Mouse (Mus musculus) MEL (cell line): ENCODE results near the gene C1s1. TPM values are rescaled to one million over a fixed set of nuclear protein-coding genes. Genes with fewer than 3 reads are reported as not detected.

Experiments used
- DNase-seq: peaks from one replicate; pipeline ENCODE4 v3.0.0; 2011; ENCODE audit warnings: low read depth, low spot score
- H3K27ac ChIP-seq: 2 replicates; pipeline ENCODE4 v1.5.1; 2012; ENCODE audit warnings: low read depth, mild to moderate bottlenecking, control low read depth, low read length, moderate library complexity; ENCODE audit not compliant: control insufficient read depth
- H3K27me3 ChIP-seq, 2 experiments: fragments of 150-350 bp in 1 of 2; sonication (generic) in 1 of 2; 2 replicates each; pipeline ENCODE4 v1.6.1; 2012; ENCODE audit warnings: low read length in 2 of 2, mild to moderate bottlenecking in 2 of 2, improper control_type of control experiment in 1 of 2, moderate library complexity in 1 of 2; ENCODE audit not compliant: insufficient read depth in 2 of 2, control insufficient read depth in 1 of 2
- H3K36me3 ChIP-seq, 2 experiments: 2 replicates each; pipeline ENCODE4 v1.6.1; 2012 to 2014; ENCODE audit warnings: low read length in 2 of 2, improper control_type of control experiment in 1 of 2, inconsistent platforms in 1 of 2, mild to moderate bottlenecking in 1 of 2; ENCODE audit not compliant: insufficient read depth in 2 of 2, control insufficient read depth in 1 of 2
- H3K4me1 ChIP-seq, 2 experiments: fragments of 150-350 bp in 1 of 2; sonication (generic) in 1 of 2; 2 replicates each; pipeline ENCODE4 v1.6.1; 2012; ENCODE audit warnings: low read length in 2 of 2, improper control_type of control experiment in 1 of 2, mild to moderate bottlenecking in 1 of 2; ENCODE audit not compliant: insufficient read depth in 2 of 2, control insufficient read depth in 1 of 2
- H3K4me3 ChIP-seq, 2 experiments: fragments of 150-350 bp in 1 of 2; sonication (generic) in 1 of 2; 2 replicates each; pipeline ENCODE4 v1.5.1; 2012; ENCODE audit warnings: low read depth in 2 of 2, low read length in 2 of 2, mild to moderate bottlenecking in 2 of 2, moderate library complexity in 2 of 2, control low read depth in 1 of 2, improper control_type of control experiment in 1 of 2; ENCODE audit not compliant: control insufficient read depth in 1 of 2, insufficient read depth in 1 of 2
- H3K79me2 ChIP-seq: 2 replicates; pipeline ENCODE4 v1.6.1; 2012; ENCODE audit warnings: mild to moderate bottlenecking, low read length, moderate library complexity; ENCODE audit not compliant: control insufficient read depth, poor library complexity, insufficient read depth
- H3K9ac ChIP-seq: 2 replicates; pipeline ENCODE4 v1.6.1; 2012; ENCODE audit warnings: low read depth, mild to moderate bottlenecking, control low read depth, low read length, moderate library complexity; ENCODE audit not compliant: control insufficient read depth, poor library complexity, severe bottlenecking
- H3K9me3 ChIP-seq: fragments of 150-350 bp; sonication (generic); replicated peaks from 2 replicates; pipeline ENCODE4 v1.6.1; 2012; ENCODE audit warnings: mild to moderate bottlenecking, low read length, improper control_type of control experiment, moderate library complexity; ENCODE audit not compliant: insufficient read depth
- CHD1 ChIP-seq: IDR thresholded peaks from 2 replicates; pipeline ENCODE4 v1.6.1; 2012; ENCODE audit warnings: low read depth, mild to moderate bottlenecking, inconsistent platforms, low read length, improper control_type of control experiment
- CHD2 ChIP-seq: IDR thresholded peaks from 2 replicates; pipeline ENCODE4 v1.6.1; 2011; ENCODE audit warnings: low read length, improper control_type of control experiment
- CTCF ChIP-seq, 3 experiments: IDR thresholded peaks in 2 of 3; conservative IDR thresholded peaks in 1 of 3; 2 replicates each; pipeline ENCODE4 v1.5.1; 2011 to 2012; ENCODE audit warnings: low read length in 3 of 3, low read depth in 2 of 3, mild to moderate bottlenecking in 2 of 3, improper control_type of control experiment in 1 of 3, inconsistent platforms in 1 of 3, mixed read lengths in 1 of 3, moderate library complexity in 1 of 3; ENCODE audit not compliant: control insufficient read depth in 1 of 3, insufficient read depth in 1 of 3, poor library complexity in 1 of 3, severe bottlenecking in 1 of 3
- E2F4 ChIP-seq: IDR thresholded peaks from 2 replicates; pipeline ENCODE4 v1.6.1; 2011; ENCODE audit warnings: low read depth, low read length, improper control_type of control experiment, borderline replicate concordance
- ELF1 ChIP-seq: IDR thresholded peaks from 2 replicates; pipeline ENCODE4 v1.6.1; 2014; ENCODE audit warnings: low read depth, mild to moderate bottlenecking, inconsistent platforms, low read length, improper control_type of control experiment, moderate library complexity
- GATA1 ChIP-seq: IDR thresholded peaks from 2 replicates; pipeline ENCODE4 v1.6.1; 2011; ENCODE audit warnings: low read depth, low read length, improper control_type of control experiment
- HCFC1 ChIP-seq: IDR thresholded peaks from 2 replicates; pipeline ENCODE4 v1.6.1; 2012; ENCODE audit warnings: low read depth, mild to moderate bottlenecking, inconsistent platforms, low read length, improper control_type of control experiment, moderate library complexity
- JUND ChIP-seq: IDR thresholded peaks from 2 replicates; pipeline ENCODE4 v1.6.1; 2011; ENCODE audit warnings: low read depth, mild to moderate bottlenecking, improper control_type of control experiment, low read length
- KAT2A ChIP-seq: conservative IDR thresholded peaks from 2 replicates; pipeline ENCODE4 v1.6.1; 2012; ENCODE audit warnings: low read depth, low read length, improper control_type of control experiment, inconsistent platforms
- MAFK ChIP-seq: IDR thresholded peaks from 2 replicates; pipeline ENCODE4 v1.6.1; 2011; ENCODE audit warnings: low read depth, mild to moderate bottlenecking, low read length, improper control_type of control experiment, borderline replicate concordance
- MAX ChIP-seq: IDR thresholded peaks from 2 replicates; pipeline ENCODE4 v1.6.1; 2011; ENCODE audit warnings: low read length, improper control_type of control experiment
- MAZ ChIP-seq: IDR thresholded peaks from 2 replicates; pipeline ENCODE4 v1.6.1; 2012; ENCODE audit warnings: low read depth, mild to moderate bottlenecking, inconsistent platforms, low read length, improper control_type of control experiment
- MEF2A ChIP-seq: IDR thresholded peaks from 2 replicates; pipeline ENCODE4 v1.6.1; 2014; ENCODE audit warnings: low read depth, mild to moderate bottlenecking, inconsistent platforms, low read length, improper control_type of control experiment; ENCODE audit not compliant: poor library complexity, insufficient replicate concordance, severe bottlenecking; ENCODE audit errors: extremely low read depth
- MXI1 ChIP-seq: IDR thresholded peaks from 2 replicates; pipeline ENCODE4 v1.6.1; 2011; ENCODE audit warnings: mild to moderate bottlenecking, low read depth, low read length, improper control_type of control experiment
- MYB ChIP-seq: IDR thresholded peaks from 2 replicates; pipeline ENCODE4 v1.6.1; 2011; ENCODE audit warnings: mild to moderate bottlenecking, low read depth, low read length, improper control_type of control experiment
- MYC ChIP-seq: IDR thresholded peaks from 2 replicates; pipeline ENCODE4 v1.6.1; 2011; ENCODE audit warnings: low read depth, mild to moderate bottlenecking, low read length, improper control_type of control experiment, moderate library complexity
- NELFE ChIP-seq: IDR thresholded peaks from 2 replicates; pipeline ENCODE4 v1.6.1; 2011; ENCODE audit warnings: low read depth, low read length, improper control_type of control experiment
- NRF1 ChIP-seq: IDR thresholded peaks from 2 replicates; pipeline ENCODE4 v1.6.1; 2014; ENCODE audit warnings: low read depth, mild to moderate bottlenecking, inconsistent platforms, low read length, improper control_type of control experiment, moderate library complexity; ENCODE audit not compliant: poor library complexity, insufficient read depth, severe bottlenecking
- POLR2A ChIP-seq, 2 experiments: IDR thresholded peaks; 2 replicates each; pipeline ENCODE4 v1.6.1; 2011 to 2012; ENCODE audit warnings: low read length in 2 of 2, mild to moderate bottlenecking in 2 of 2, control low read depth in 1 of 2, improper control_type of control experiment in 1 of 2, low read depth in 1 of 2, moderate library complexity in 1 of 2; ENCODE audit not compliant: control insufficient read depth in 1 of 2, insufficient read depth in 1 of 2, poor library complexity in 1 of 2
- POLR2AphosphoS5 ChIP-seq: IDR thresholded peaks from 2 replicates; pipeline ENCODE4 v1.6.1; 2012; ENCODE audit warnings: low read depth, borderline replicate concordance, mild to moderate bottlenecking, inconsistent platforms, low read length, moderate library complexity, mixed read lengths
- RAD21 ChIP-seq: IDR thresholded peaks from 2 replicates; pipeline ENCODE4 v1.6.1; 2011; ENCODE audit warnings: mild to moderate bottlenecking, low read depth, low read length, improper control_type of control experiment
- RCOR1 ChIP-seq: IDR thresholded peaks from 2 replicates; pipeline ENCODE4 v1.6.1; 2012; ENCODE audit warnings: low read depth, mild to moderate bottlenecking, inconsistent platforms, low read length, improper control_type of control experiment
- SIN3A ChIP-seq: IDR thresholded peaks from 2 replicates; pipeline ENCODE4 v1.6.1; 2012; ENCODE audit warnings: low read length, improper control_type of control experiment, inconsistent platforms
- SMC3 ChIP-seq: IDR thresholded peaks from 2 replicates; pipeline ENCODE4 v1.6.1; 2011; ENCODE audit warnings: low read depth, low read length, improper control_type of control experiment
- TBP ChIP-seq: IDR thresholded peaks from 2 replicates; pipeline ENCODE4 v1.8.0; 2011; ENCODE audit warnings: low read depth, low read length, improper control_type of control experiment
- TCF12 ChIP-seq: IDR thresholded peaks from 2 replicates; pipeline ENCODE4 v1.6.1; 2014; ENCODE audit warnings: low read depth, mild to moderate bottlenecking, inconsistent platforms, low read length, improper control_type of control experiment, moderate library complexity
- UBTF ChIP-seq: IDR thresholded peaks from 2 replicates; pipeline ENCODE4 v1.6.1; 2012; ENCODE audit warnings: low read depth, mild to moderate bottlenecking, inconsistent platforms, low read length, improper control_type of control experiment, moderate library complexity, borderline replicate concordance; ENCODE audit not compliant: insufficient read depth
- USF1 ChIP-seq: IDR thresholded peaks from 2 replicates; pipeline ENCODE4 v1.6.1; 2014; ENCODE audit warnings: low read depth, mild to moderate bottlenecking, inconsistent platforms, low read length, improper control_type of control experiment, moderate library complexity
- USF2 ChIP-seq, 2 experiments: IDR thresholded peaks; 2 replicates each; pipeline ENCODE4 v1.6.1; 2011 to 2012; ENCODE audit warnings: improper control_type of control experiment in 2 of 2, low read length in 2 of 2, borderline replicate concordance in 1 of 2, inconsistent platforms in 1 of 2, low read depth in 1 of 2, mild to moderate bottlenecking in 1 of 2; ENCODE audit not compliant: insufficient read depth in 1 of 2
- ZNF384 ChIP-seq: IDR thresholded peaks from 2 replicates; pipeline ENCODE4 v1.6.1; 2012; ENCODE audit warnings: low read depth, mild to moderate bottlenecking, inconsistent platforms, low read length, improper control_type of control experiment
- polyA plus RNA-seq, 2 experiments: library from polyadenylated mRNA; stranded (reverse) in 1 of 2; unstranded in 1 of 2; fragments of >175 nt in 1 of 2; fragments of >200 nt in 1 of 2; gene quantifications; 2 replicates each; pipeline versions ENCODE4 v1.2.1 to v1.2.4; 2012; ENCODE audit warnings: low replicate concordance in 2 of 2, low read depth in 1 of 2; ENCODE audit not compliant: insufficient read length in 2 of 2, insufficient read depth in 1 of 2, missing spikeins in 1 of 2
- total RNA-seq: library from RNA; depleted of rRNA; stranded (reverse); fragments of 300-350 nt; gene quantifications from 2 replicates; pipeline ENCODE4 v1.2.3, GENCODE M21; 2012

C1s1 gene
- total and polyA plus RNA-seq, 3 experiments: 0.46 to 1.5 TPM; not detected in 1

DNA sequence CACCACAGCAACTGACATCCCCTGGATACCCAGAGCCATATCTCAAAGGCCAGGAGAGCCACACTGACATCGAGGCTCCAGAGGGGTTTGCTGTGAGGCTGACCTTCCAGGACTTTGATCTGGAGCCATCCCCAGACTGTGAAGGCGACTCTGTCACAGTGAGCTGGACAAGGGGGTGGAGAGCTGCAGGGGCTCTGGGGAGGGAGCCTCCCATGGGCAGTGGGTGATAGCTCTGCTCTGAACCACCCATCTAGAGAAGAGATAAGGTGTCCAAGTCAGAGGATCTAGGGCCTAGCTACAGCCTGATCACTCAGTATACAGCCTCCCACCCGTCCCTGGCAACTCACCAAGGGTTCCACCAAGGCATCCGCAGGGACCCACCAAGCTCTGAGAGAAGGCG lies 48.3 kb downstream of the C1s1 start:
- H3K4me1 ChIP-seq: peaks cover 3 to 20% of the 10 kb centered on the region in 2 experiments
- peaks cover 0 to 8% of the 10 kb centered on the region in 2 experiments; a peak in 2 of 4 replicates for H3K36me3 ChIP-seq
- no peaks in the 10 kb centered on the region for H3K79me2 ChIP-seq
- H3K4me3 ChIP-seq: no peak overlapping the region
- no peak overlapping the region for H3K27ac ChIP-seq
- H3K9me3 ChIP-seq: no peaks in the 10 kb centered on the region
- no peak for DNase-seq
- H3K27me3 ChIP-seq: no peaks in the 10 kb centered on the region
- TF ChIP-seq HCFC1: no peak
- no peak overlapping the region; the same call in 1 of the 2 replicates for H3K9ac ChIP-seq

DNA sequence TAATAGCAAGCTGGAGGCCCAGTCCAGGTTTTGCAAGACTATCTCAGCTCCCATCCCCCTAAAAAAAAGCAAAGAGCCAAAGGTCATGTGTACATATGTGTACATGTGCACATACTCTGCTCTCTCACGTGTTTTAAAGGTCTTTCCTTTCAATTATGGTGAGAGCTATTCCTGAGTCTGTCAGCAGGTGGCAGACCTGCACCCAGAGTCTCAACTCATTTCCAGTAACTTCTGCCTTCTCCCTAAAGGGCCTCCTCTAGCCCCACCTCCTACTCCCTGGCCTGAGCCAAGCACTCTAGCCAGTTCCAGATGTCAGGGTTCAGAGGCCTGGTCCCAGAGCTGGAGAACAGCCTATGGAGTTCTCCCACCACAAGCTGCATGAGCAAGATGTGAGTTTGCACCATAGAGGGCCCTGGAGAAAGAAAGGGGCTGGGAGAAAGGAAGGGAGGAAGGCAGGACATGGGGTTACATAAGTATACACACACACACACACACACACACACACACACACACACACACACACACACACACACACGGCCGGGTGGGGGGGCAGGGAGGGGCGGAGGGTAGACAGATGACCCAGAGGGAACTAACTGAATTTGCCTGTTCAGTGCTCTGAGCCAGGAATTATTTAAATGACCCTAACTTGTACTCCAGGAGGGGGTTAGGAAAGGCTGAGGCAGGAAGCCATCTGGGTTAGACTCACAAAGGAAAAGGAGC lies 49.2 kb downstream of the C1s1 start, which contains the start of gene C1rl:
Gene C1rl, plus strand, starts transcription at position 272 of the 720 bp plus-strand sequence.
- Histone ChIP-seq H3K79me2 (no peaks in the 10 kb centered on the region), H3K9ac (peak within 1 kb of the TSS; percentile 65), H3K27me3 (no peaks in the 10 kb centered on the region), H3K36me3 (peaks cover 0 to 7% of the 10 kb centered on the region in 2 experiments; a peak in 2 of 4 replicates), H3K4me3 (peak within 1 kb of the TSS; percentile 18; a peak in 3 of 4 replicates), H3K9me3 (no peaks in the 10 kb centered on the region), H3K27ac (peak within 1 kb of the TSS; percentile 33), H3K4me1 (peaks cover 3 to 19% of the 10 kb centered on the region in 2 experiments)
- DNase-seq: peak; percentile 93
- TF ChIP-seq ZNF384 (no peak; the same call in 1 of the 2 replicates), USF1 (peak; percentile 63), MXI1 (peak; percentile 95), SIN3A (peak; percentile 80), MAFK (no peak), MAX (peak; percentile 90), MEF2A (no peak), MAZ (peak; percentile 50; the same call in 1 of the 2 replicates), MYB (no peak), E2F4 (no peak), CHD2 (no peak), UBTF (no peak), RCOR1 (no peak), GATA1 (no peak), JUND (peak; percentile 62; the same call in 1 of the 2 replicates), USF2 (IDR thresholded peaks at IDR 0.05; ENCODE audit: borderline replicate concordance in 1 of 2, insufficient read depth in 1 of 2, low read depth in 1 of 2, low read length in 2 of 2) (no peak), POLR2A (IDR thresholded peaks at IDR 0.05; ENCODE audit: control insufficient read depth in 1 of 2, insufficient read depth in 1 of 2, low read depth in 1 of 2, low read length in 2 of 2, poor library complexity in 1 of 2) (peak in 1 of 2 experiments; percentile 51; a peak in 2 of 4 replicates), CHD1 (no peak), NELFE (peak; percentile 57), SMC3 (peak; percentile 96), KAT2A (no peak), TCF12 (no peak), ELF1 (no peak), NRF1 (no peak), CTCF (IDR thresholded peaks at IDR 0.05 in 2 of 3, conservative IDR thresholded peaks at IDR 0.05 in 1 of 3; ENCODE audit: control insufficient read depth in 1 of 3, insufficient read depth in 1 of 3, low read depth in 2 of 3, low read length in 3 of 3, poor library complexity in 1 of 3, severe bottlenecking in 1 of 3) (peak; percentile 76 to 92 (median 90)), TBP (peak; percentile 53), HCFC1 (peak; percentile 64; the same call in 1 of the 2 replicates), RAD21 (peak; percentile 85), MYC (peak; percentile 97), POLR2AphosphoS5 (no peak)
